Mouse (Mus musculus) midbrain, postnatal 0 days (tissue): Measurements from ENCODE around the gene Pkd1l3. TPM values are rescaled to one million over a fixed set of nuclear protein-coding genes. Genes with fewer than 3 reads are reported as not detected.
A peak's percentile ranks its signal among the peaks of the same experiment; 100 is the strongest.

Source experiments
- ATAC-seq: fragments of 200-750 bp; cut with Nextera tagmentation; 2 replicates; pipeline ENCODE4 v1.8.0; 2017; ENCODE audit warnings: moderate number of reproducible peaks, mild to moderate bottlenecking, moderate TSS enrichment, moderate library complexity; ENCODE audit not compliant: low FRiP score
- DNase-seq: peaks from one replicate; pipeline ENCODE4 v3.0.0-alpha.2; 2015; ENCODE audit warnings: low spot score
- H3K27ac ChIP-seq: fragments of 300-500 bp; sonication (generic); 2 replicates; pipeline ENCODE4 v1.5.1; 2014; ENCODE audit warnings: low read depth, mild to moderate bottlenecking, low read length, mixed read lengths
- H3K27me3 ChIP-seq: fragments of 300-500 bp; sonication (generic); 2 replicates; pipeline ENCODE4 v1.6.1; 2014; ENCODE audit warnings: low read length, control low read depth, mixed read lengths; ENCODE audit not compliant: insufficient read depth
- H3K36me3 ChIP-seq: fragments of 300-500 bp; sonication (generic); 2 replicates; pipeline ENCODE4 v1.6.1; 2014; ENCODE audit warnings: low read length, control low read depth, mixed read lengths; ENCODE audit not compliant: insufficient read depth
- H3K4me1 ChIP-seq: fragments of 300-500 bp; sonication (generic); 2 replicates; pipeline ENCODE4 v1.6.1; 2014; ENCODE audit warnings: mild to moderate bottlenecking, control low read depth, antibody characterized with exemption, low read length, mixed read lengths; ENCODE audit not compliant: insufficient read depth
- H3K4me2 ChIP-seq: fragments of 300-500 bp; sonication (generic); 2 replicates; pipeline ENCODE4 v1.6.1; 2014; ENCODE audit warnings: low read depth, mild to moderate bottlenecking, low read length, mixed read lengths; ENCODE audit not compliant: poor library complexity, severe bottlenecking
- H3K4me3 ChIP-seq: fragments of 300-500 bp; sonication (generic); 2 replicates; pipeline ENCODE4 v1.5.1; 2014; ENCODE audit warnings: low read depth, mild to moderate bottlenecking, low read length, moderate library complexity
- H3K9ac ChIP-seq: fragments of 300-500 bp; sonication (generic); replicated peaks from 2 replicates; pipeline ENCODE4 v1.6.1; 2014; ENCODE audit warnings: mild to moderate bottlenecking, low read length, moderate library complexity, mixed read lengths; ENCODE audit not compliant: poor library complexity, severe bottlenecking
- H3K9me3 ChIP-seq: fragments of 300-500 bp; sonication (generic); 2 replicates; pipeline ENCODE4 v1.6.1; 2016; ENCODE audit warnings: low read length, control low read depth
- CTCF ChIP-seq: IDR thresholded peaks from 2 replicates; pipeline ENCODE4 v1.5.1; 2016; ENCODE audit warnings: antibody characterized with exemption, mild to moderate bottlenecking
- WGBS: fragments of 180-500 bp; shearing (Covaris S2); extraction: QIAGEN DNeasy Blood & Tissue Kit; methylation state at CpG from one replicate; pipeline ENCODE4 v1.1.7; 2014; 5-methylcytosine and 5-hydroxymethylcytosine counted together
- polyA plus RNA-seq: library from polyadenylated mRNA; unstranded; fragments of >200 nt; fragmentation: Nextera tagmentation; extraction: Ambion mirVana; gene quantifications from 2 replicates; pipeline ENCODE4 v1.2.1, GENCODE M21; 2015
- total RNA-seq: library from RNA; depleted of rRNA; stranded (reverse); fragments of >200 nt; gene quantifications from 2 replicates; pipeline ENCODE4 v1.2.3, GENCODE M21; 2014

Pkd1l3 gene
- total and polyA plus RNA-seq, 2 experiments from 2014 or later: 0.07 to 0.22 TPM

DNA sequence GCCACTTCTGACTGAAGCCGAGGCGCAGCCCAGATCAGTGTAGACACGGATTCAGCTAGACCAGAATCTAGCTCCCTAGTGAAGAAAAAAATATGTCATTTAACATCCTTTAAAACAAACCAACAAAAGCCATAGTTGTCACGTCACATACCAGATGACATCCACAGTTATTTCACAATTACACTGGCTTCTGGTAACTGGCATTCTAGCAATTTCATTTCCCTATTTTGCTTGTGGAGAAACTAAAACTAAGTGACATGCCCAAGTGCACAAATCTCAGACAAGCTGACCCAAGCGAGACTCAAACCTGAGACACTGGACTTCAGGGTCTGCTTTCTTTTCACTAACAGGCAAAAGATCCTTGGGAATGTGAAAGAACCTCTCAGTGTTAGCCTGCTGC lies 67.8 kb downstream of the Pkd1l3 start:
- Histone ChIP-seq H3K36me3 (peaks cover 39% of the 10 kb centered on the region), H3K4me2 (no peak overlapping the region), H3K9ac (no peak overlapping the region), H3K4me1 (no peaks in the 10 kb centered on the region), H3K4me3 (no peak overlapping the region), H3K27me3 (no peaks in the 10 kb centered on the region), H3K27ac (no peak overlapping the region), H3K9me3 (no peaks in the 10 kb centered on the region)
- 92% methylated on average over 5 of the region's 5 CpGs for WGBS
- ATAC-seq (no peak), DNase-seq (no peak)
- no peak for TF ChIP-seq CTCF

DNA sequence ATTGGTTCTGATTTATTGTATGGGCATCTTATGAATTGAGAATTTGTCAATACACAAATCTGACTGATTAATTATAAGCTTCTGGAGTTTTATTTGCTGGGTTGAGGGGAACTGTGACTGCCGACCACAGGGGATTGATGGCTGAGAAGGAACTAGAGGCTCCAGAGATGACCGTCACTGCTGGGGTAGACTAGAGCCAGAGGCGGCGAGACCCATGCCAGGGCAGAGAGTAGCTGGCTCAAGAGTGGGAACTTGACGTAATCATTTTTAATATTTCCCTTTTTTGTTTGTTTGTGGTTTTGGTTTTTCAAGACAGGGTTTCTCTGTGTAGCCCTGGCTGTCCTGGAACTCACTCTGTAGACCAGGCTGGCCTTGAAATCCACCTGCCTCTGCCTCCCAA lies 72.9 kb downstream of the Pkd1l3 start:
- Histone ChIP-seq H3K9me3 (no peaks in the 10 kb centered on the region), H3K27ac (no peak overlapping the region), H3K4me3 (no peak overlapping the region), H3K9ac (no peak overlapping the region), H3K4me2 (no peak overlapping the region), H3K27me3 (no peaks in the 10 kb centered on the region), H3K36me3 (peaks cover 5% of the 10 kb centered on the region; the same call in 1 of the 2 replicates), H3K4me1 (peaks cover 13% of the 10 kb centered on the region)
- no peak for ATAC-seq
- TF ChIP-seq CTCF: no peak
- no peak for DNase-seq
- WGBS: 90% methylated on average over 5 of the region's 5 CpGs

DNA sequence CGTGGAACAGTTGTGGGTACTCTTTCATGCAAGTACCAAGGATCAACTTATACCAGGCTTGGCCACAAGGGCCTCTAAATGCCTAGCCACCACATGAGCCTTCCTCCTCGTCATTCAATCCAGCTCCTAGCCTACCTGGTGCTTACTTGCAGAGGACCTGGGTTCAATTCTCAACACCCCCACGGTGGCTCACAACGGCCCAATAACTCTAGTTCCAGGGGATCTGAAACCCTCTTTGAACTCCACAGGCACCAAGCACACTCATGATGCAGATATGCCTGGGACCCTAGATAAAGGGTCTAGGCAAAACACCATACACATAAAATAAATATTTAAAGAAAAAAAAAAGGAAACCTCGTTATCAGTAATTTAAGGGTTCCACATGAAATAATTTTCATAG lies 77.5 kb downstream of the Pkd1l3 start:
- no peak for ATAC-seq
- H3K27me3 ChIP-seq: no peaks in the 10 kb centered on the region
- H3K4me2 ChIP-seq: peak overlapping the region; percentile 64
- 50% methylated on average over 5 of the region's 5 CpGs for WGBS
- H3K4me1 ChIP-seq: peaks cover 19% of the 10 kb centered on the region
- DNase-seq: peak; percentile 40
- peak overlapping the region; percentile 93 for H3K9ac ChIP-seq
- no peak overlapping the region for H3K27ac ChIP-seq
- peak; percentile 52 for TF ChIP-seq CTCF
- no peaks in the 10 kb centered on the region for H3K36me3 ChIP-seq
- H3K9me3 ChIP-seq: no peaks in the 10 kb centered on the region
- peak overlapping the region; percentile 88 for H3K4me3 ChIP-seq

DNA sequence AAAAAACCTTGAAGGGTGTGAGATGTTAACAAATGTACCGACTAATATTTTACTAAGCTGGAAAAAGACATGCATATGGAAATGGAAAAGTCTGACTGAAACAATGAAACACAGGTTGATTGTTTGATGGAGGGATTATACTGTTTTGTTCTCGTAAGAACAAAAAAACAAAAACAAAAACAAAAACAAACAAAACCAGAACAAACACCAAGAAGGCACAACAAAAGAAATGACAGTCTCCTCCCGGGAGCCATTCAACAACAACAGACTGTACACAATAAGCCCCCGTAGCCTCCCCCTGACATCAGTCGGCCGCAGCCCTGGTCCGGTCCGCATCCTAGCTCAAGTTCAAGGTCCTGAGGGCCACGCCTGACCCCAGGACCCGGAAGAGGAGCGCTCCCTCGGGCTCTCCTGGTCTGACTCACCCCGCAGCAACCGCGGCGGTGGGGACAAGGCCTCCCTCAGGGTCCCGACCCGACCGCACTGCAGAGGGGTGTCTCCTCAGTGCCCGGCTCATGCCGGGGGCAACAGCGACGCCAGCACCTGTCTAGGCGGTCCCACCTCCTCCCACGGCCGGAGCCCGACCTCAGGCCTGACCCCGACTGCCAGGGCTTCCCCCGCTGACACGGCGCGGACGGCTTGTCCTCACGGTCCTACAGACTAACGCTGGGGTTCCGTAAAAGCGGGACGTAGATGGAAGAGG lies 78.3 kb downstream of the Pkd1l3 start:
- Histone ChIP-seq H3K9me3 (no peaks in the 10 kb centered on the region), H3K36me3 (no peaks in the 10 kb centered on the region), H3K4me2 (peak overlapping the region; percentile 64), H3K27ac (peak overlapping the region; percentile 55), H3K4me3 (peak overlapping the region; percentile 88), H3K9ac (peak overlapping the region; percentile 93), H3K27me3 (no peaks in the 10 kb centered on the region), H3K4me1 (peaks cover 19% of the 10 kb centered on the region)
- peak; percentile 73 for ATAC-seq
- WGBS: under 1% methylated on average over 38 of the region's 38 CpGs
- TF ChIP-seq CTCF: no peak
- peak; percentile 19 for DNase-seq

DNA sequence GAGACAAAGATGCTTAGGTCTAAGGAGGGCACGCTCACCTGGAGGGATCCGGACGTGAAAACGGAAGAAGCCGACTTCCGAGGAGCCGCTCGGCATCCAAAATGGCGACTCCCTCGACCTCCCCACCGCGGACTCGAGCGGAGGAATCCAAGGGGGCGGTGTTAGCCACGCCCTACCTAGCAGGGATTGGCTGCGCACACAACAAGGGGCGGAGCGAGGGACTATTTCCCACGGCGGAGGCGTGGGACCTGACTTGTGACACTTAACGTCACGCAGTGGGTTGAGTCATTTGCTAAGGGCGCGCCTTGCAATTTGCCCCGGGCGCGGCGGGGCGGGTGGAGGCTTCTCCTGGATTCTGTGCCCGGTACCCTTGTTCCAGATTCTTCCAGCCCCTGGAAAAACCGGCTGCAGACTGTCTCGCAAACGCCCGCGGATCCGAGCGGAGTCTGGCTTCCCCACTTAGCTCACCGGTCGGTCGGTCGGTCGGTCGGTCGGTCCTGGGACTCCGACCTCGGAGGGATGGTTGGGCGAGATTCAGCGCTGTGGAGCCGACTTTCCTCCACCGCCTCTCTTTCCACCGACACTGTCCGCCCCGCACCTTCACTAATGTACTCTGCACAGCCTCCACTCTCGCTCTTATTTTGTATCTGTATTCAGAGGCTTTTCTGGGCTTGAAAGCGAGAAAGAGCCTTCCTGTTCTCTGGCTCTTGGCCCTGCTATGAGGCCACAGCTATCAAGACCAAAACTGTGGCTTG lies 79.0 kb downstream of the Pkd1l3 start, which contains the start of gene Ist1:
TSS of gene Ist1 (minus strand) at position 115 of the 755 bp plus-strand sequence.
- Histone ChIP-seq H3K9me3 (no peaks in the 10 kb centered on the region), H3K27me3 (no peaks in the 10 kb centered on the region), H3K4me3 (peak within 1 kb of the TSS; percentile 88), H3K4me2 (peak within 1 kb of the TSS; percentile 64), H3K9ac (peak within 1 kb of the TSS; percentile 93), H3K36me3 (no peaks in the 10 kb centered on the region), H3K27ac (peak within 1 kb of the TSS; percentile 81), H3K4me1 (peaks cover 19% of the 10 kb centered on the region)
- ATAC-seq: peak; percentile 99
- peak; percentile 100 for DNase-seq
- no peak for TF ChIP-seq CTCF
- WGBS: under 1% methylated on average over 57 of the region's 57 CpGs

DNA sequence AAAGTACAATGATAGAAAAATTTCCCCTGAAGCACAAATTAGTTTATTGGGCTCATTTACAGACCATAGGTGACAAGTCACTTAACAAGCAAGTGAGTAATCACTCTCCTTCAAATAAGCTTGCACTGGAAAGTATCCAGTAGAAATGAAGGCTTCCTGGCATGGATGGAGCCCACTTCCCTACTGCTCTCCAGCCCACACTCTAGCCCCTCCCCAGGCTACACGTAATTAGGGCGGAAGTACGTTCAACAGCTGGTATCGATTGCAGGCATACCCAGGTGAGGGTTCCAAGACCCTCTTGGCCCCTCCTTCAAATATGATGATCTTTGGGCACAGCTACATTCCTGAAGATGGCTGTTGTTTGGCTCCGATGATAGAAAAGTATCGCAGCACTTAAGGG lies 79.8 kb downstream of the Pkd1l3 start:
- ATAC-seq (no peak), DNase-seq (no peak)
- no peak overlapping the region for H3K9ac ChIP-seq
- H3K4me3 ChIP-seq: peak overlapping the region; percentile 88; the same call in 1 of the 2 replicates
- no peaks in the 10 kb centered on the region for H3K9me3 ChIP-seq
- peak overlapping the region; percentile 64 for H3K4me2 ChIP-seq
- no peak overlapping the region for H3K27ac ChIP-seq
- H3K36me3 ChIP-seq: no peaks in the 10 kb centered on the region
- 68% methylated on average over 6 of the region's 6 CpGs for WGBS
- no peaks in the 10 kb centered on the region for H3K27me3 ChIP-seq
- no peak for TF ChIP-seq CTCF
- peaks cover 19% of the 10 kb centered on the region for H3K4me1 ChIP-seq
